Mouse (Mus musculus) midbrain, embryonic 15.5 days (tissue): ENCODE measurements around the gene Sel1l. TPM values are rescaled to one million over a fixed set of nuclear protein-coding genes. Genes with fewer than 3 reads are reported as not detected.

Source experiments
- ATAC-seq: fragments of 200-750 bp; cut with Nextera tagmentation; replicated peaks from 2 replicates; pipeline ENCODE4 v1.8.0; 2017; ENCODE audit warnings: moderate TSS enrichment
- H3K27ac ChIP-seq: fragments of 300-500 bp; sonication (generic); 2 replicates; pipeline ENCODE4 v1.5.1; 2015; ENCODE audit warnings: mild to moderate bottlenecking, inconsistent platforms
- H3K27me3 ChIP-seq: fragments of 300-500 bp; sonication (generic); replicated peaks from 2 replicates; pipeline ENCODE4 v1.6.1; 2015; ENCODE audit warnings: inconsistent platforms
- H3K36me3 ChIP-seq: fragments of 300-500 bp; sonication (generic); replicated peaks from 2 replicates; pipeline ENCODE4 v1.6.1; 2015; ENCODE audit warnings: inconsistent platforms
- H3K4me1 ChIP-seq: fragments of 300-500 bp; sonication (generic); 2 replicates; pipeline ENCODE4 v1.6.1; 2015; ENCODE audit warnings: inconsistent platforms
- H3K4me2 ChIP-seq: fragments of 300-500 bp; sonication (generic); 2 replicates; pipeline ENCODE4 v1.6.1; 2015; ENCODE audit warnings: inconsistent platforms, mild to moderate bottlenecking, moderate library complexity
- H3K4me3 ChIP-seq: fragments of 300-500 bp; sonication (generic); 2 replicates; pipeline ENCODE4 v1.5.1; 2015; ENCODE audit warnings: mild to moderate bottlenecking, inconsistent platforms
- H3K9ac ChIP-seq: fragments of 300-500 bp; sonication (generic); 2 replicates; pipeline ENCODE4 v1.6.1; 2015; ENCODE audit warnings: mild to moderate bottlenecking, inconsistent platforms
- H3K9me3 ChIP-seq: fragments of 300-500 bp; sonication (generic); 2 replicates; pipeline ENCODE4 v1.6.1; 2016; ENCODE audit warnings: inconsistent platforms
- WGBS: fragments of 180-500 bp; shearing (Covaris S2); methylation state at CpG from one replicate; pipeline ENCODE4 v1.1.7; 2015; ENCODE audit warnings: mixed read lengths; 5-methylcytosine and 5-hydroxymethylcytosine counted together
- microRNA-seq: library from miRNA; unstranded; fragments of <30 nt; microRNA quantifications from one replicate; pipeline ENCODE4, GENCODE M21; 2016
- polyA plus RNA-seq: library from polyadenylated mRNA; unstranded; fragments of >200 nt; fragmentation: Nextera tagmentation; extraction: Ambion mirVana; gene quantifications from 2 replicates; pipeline ENCODE4 v1.2.1, GENCODE M21; 2015

The Sel1l gene
- polyA plus RNA-seq, 1 experiment from 2014 or later = 111 TPM

- no peak overlapping the region for H3K27ac ChIP-seq
- no peak overlapping the region for H3K9ac ChIP-seq
- no peaks in the 10 kb centered on the region for H3K36me3 ChIP-seq
- H3K9me3 ChIP-seq = no peaks in the 10 kb centered on the region
- H3K4me2 ChIP-seq = peak overlapping the region; percentile 24; the same call in 1 of the 2 replicates
- H3K4me1 ChIP-seq = peaks cover 7% of the 10 kb centered on the region
- H3K4me3 ChIP-seq = no peak overlapping the region
- WGBS = 30% methylated on average over 14 of the region's 14 CpGs
- ATAC-seq = peak; percentile 81
- no peaks in the 10 kb centered on the region for H3K27me3 ChIP-seq
Measured at GRCm38 (mm10) chr12:91766338-91767107, 82.4 kb downstream of the Sel1l start.

GRCm38 (mm10) chr12:91765504-91765903 is 83.5 kb downstream of the Sel1l start:
- no peak for ATAC-seq
- Histone ChIP-seq H3K4me2 (no peak overlapping the region), H3K9me3 (no peaks in the 10 kb centered on the region), H3K9ac (no peak overlapping the region), H3K27ac (no peak overlapping the region), H3K27me3 (no peaks in the 10 kb centered on the region), H3K36me3 (no peaks in the 10 kb centered on the region), H3K4me1 (peaks cover 7% of the 10 kb centered on the region), H3K4me3 (no peak overlapping the region)
- 73% methylated on average over 13 of the region's 13 CpGs for WGBS

GRCm38 (mm10) chr12:91765054-91765453 is 83.9 kb downstream of the Sel1l start:
- ATAC-seq = no peak
- Histone ChIP-seq H3K9me3 (no peaks in the 10 kb centered on the region), H3K4me3 (no peak overlapping the region), H3K9ac (no peak overlapping the region), H3K36me3 (no peaks in the 10 kb centered on the region), H3K4me1 (peaks cover 7% of the 10 kb centered on the region), H3K27ac (no peak overlapping the region), H3K4me2 (no peak overlapping the region), H3K27me3 (no peaks in the 10 kb centered on the region)
- 11% methylated on average over 2 of the region's 2 CpGs for WGBS

GRCm38 (mm10) chr12:91764471-91764870 is 84.5 kb downstream of the Sel1l start:
- no peak for ATAC-seq
- Histone ChIP-seq H3K4me3 (no peak overlapping the region), H3K27me3 (no peaks in the 10 kb centered on the region), H3K9ac (no peak overlapping the region), H3K4me1 (peaks cover 7% of the 10 kb centered on the region), H3K36me3 (no peaks in the 10 kb centered on the region), H3K9me3 (no peaks in the 10 kb centered on the region), H3K4me2 (no peak overlapping the region), H3K27ac (no peak overlapping the region)
- 68% methylated on average over 2 of the region's 2 CpGs for WGBS

- WGBS = 88% methylated on average over 3 of the region's 3 CpGs
- Histone ChIP-seq H3K4me1 (no peaks in the 10 kb centered on the region), H3K27me3 (no peaks in the 10 kb centered on the region), H3K4me2 (no peak overlapping the region), H3K27ac (no peak overlapping the region), H3K36me3 (no peaks in the 10 kb centered on the region), H3K4me3 (no peak overlapping the region), H3K9ac (no peak overlapping the region), H3K9me3 (no peaks in the 10 kb centered on the region)
- ATAC-seq = no peak
Measured at GRCm38 (mm10) chr12:91759836-91760235, 89.1 kb downstream of the Sel1l start.

GRCm38 (mm10) chr12:91757854-91758562 is 90.9 kb downstream of the Sel1l start:
- WGBS = 87% methylated on average over 13 of the region's 13 CpGs
- no peaks in the 10 kb centered on the region for H3K9me3 ChIP-seq

GRCm38 (mm10) chr12:91756562-91757166 is 92.3 kb downstream of the Sel1l start:
- no peak overlapping the region for H3K27ac ChIP-seq
- H3K36me3 ChIP-seq = no peaks in the 10 kb centered on the region
- no peak overlapping the region for H3K4me3 ChIP-seq
- 62% methylated on average over 5 of the region's 5 CpGs for WGBS
- H3K27me3 ChIP-seq = no peaks in the 10 kb centered on the region
- no peaks in the 10 kb centered on the region for H3K4me1 ChIP-seq
- ATAC-seq = no peak
- no peaks in the 10 kb centered on the region for H3K9me3 ChIP-seq
- H3K9ac ChIP-seq = no peak overlapping the region
- no peak overlapping the region for H3K4me2 ChIP-seq

More at GRCm38 (mm10) chr12:91757854-91758562, 90.9 kb downstream of the Sel1l start:
- no peaks in the 10 kb centered on the region for H3K4me1 ChIP-seq
- no peak overlapping the region for H3K27ac ChIP-seq
- no peaks in the 10 kb centered on the region for H3K36me3 ChIP-seq
- no peaks in the 10 kb centered on the region for H3K27me3 ChIP-seq
- no peak overlapping the region for H3K4me2 ChIP-seq
- H3K4me3 ChIP-seq = no peak overlapping the region
- ATAC-seq = no peak
- no peak overlapping the region for H3K9ac ChIP-seq

Small RNA genes within 50 kb of the gene (microRNA-seq; reads per million reads assigned to microRNA genes)
- gene Gm22015 = not detected

Other genes with a start within 250 kb of the Sel1l start
- gene Ston2, start 60.8 kb downstream of the Sel1l start, polyA plus RNA-seq = 5.5 and 6.8 TPM in 2 replicates